Mouse (Mus musculus): ENCODE data around the gene Vamp5. TPM values are rescaled to one million over a fixed set of nuclear protein-coding genes. Genes with fewer than 3 reads are reported as not detected.
A peak's percentile ranks its signal among the peaks of the same experiment; 100 is the strongest.

Vamp5 gene
- total RNA-seq, 2 experiments from 2014 or later, result 3.4 to 4.5 TPM

DNA sequence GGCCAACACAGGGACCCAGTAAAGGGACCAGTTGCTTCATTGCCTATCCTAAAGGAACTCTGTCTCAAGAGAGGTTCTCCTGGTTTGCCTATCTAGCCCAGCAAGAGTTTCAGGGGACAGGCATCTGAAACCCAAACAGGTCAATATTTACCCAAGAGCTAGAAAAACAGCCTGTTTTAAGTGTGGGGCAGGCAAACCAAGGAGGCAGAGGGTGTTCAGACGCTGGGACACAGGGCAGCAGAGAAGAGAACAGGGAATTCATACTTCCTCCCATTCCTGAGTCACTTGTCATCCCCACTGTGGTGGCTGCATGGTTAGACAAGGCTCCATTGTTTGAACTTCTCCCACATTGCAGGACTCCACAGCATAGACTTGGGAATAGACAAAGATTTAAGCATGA is 8.7 kb downstream of the Vamp5 start:
- no peak for DNase-seq (ENCODE audit: extremely low spot score in 1 of 2, low spot score in 2 of 2)
- intact Hi-C loops (cut with DNase I), result no loop called here

DNA sequence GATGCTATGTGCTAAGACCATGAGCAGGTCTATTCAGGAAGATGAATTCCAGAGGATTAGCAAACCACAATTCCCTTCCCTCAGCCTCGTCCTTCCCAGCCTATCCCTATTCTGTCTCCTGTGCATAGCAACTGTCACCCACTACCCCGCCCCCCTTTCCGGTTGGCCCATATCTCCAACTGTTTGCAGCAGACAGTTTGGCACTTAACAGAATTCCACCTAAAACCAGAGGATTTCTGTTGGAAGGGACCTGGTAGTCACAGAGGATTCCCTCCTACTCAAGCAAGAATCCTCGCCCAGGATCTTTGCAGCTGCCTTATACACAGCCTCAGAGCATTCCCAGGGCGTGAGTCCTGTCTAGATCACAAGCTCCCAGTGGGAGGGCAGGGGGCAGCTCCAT is 9.1 kb downstream of the Vamp5 start:
- intact Hi-C loops (cut with DNase I), result no loop called here
- DNase-seq (ENCODE audit: extremely low spot score in 1 of 2, low spot score in 2 of 2), result peak in 1 of 2 experiments; percentile 72

DNA sequence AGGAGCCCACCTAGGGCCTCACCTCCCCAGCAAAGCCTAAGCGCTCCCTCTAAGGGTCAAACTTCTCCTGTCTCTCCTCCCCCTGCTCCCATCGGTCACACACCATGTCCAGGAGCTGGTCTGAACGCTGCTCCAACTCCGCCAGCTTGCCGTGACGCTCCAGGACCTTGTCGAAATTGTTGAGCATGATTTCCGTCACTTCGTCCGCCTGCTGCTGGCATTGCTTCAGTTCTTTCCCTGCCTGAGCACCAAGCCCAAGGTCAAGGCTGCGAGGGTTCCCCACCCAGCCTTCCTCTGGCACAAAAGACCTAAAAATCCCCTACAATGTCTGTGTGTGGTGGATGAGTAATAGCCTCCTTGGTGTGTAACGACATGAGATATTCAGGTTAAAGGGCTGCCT is 10.2 kb downstream of the Vamp5 start:
- no peak for DNase-seq (ENCODE audit: extremely low spot score in 1 of 2, low spot score in 2 of 2)
- intact Hi-C loops (cut with DNase I), result no loop called here

DNA sequence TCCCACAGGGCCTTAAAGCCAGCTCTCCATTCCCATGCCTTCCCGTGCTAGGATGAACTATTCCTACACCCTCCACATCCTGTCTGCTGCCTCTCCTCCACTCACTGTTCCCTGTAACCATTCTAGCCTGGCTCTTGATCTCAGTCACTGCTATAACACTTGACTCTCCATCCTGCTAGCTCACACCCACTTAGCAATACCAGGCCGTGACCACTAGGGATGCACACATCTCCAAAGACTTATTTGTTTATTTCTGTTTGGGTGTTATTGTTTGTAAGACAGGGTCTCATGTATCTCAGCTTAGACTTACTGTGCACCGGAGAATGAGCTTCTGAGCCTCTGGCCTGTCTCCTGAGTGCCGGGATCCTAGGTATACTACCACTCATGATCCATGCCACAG is 10.7 kb downstream of the Vamp5 start:
- intact Hi-C loops (cut with DNase I), result no loop called here
- DNase-seq (ENCODE audit: extremely low spot score in 1 of 2, low spot score in 2 of 2), result no peak

DNA sequence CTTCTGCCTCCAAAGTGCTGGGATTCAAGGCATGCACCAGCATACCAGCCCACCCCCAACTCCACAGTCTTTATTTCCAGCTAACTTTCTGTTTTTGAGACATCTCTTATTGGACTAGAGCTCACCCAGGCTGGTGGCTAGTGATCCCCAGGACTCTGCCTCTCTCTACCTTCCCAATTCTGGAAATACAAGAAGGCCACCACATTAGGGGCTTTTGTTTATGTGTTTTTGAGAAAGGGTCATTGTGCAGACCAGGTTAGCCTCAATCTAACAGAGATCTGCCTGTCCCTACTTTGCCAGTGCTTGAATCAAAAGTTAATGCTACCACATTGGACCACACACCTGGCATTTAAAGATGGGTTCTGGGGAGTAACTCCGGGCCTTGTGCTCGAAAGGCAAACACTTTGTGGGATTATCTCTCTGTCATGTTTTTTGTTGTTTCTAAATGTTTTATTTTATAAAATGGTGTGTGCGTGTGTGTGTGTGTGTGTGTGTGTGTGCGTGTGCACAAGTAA is 12.8 kb downstream of the Vamp5 start:
- no peak for DNase-seq (ENCODE audit: extremely low spot score in 1 of 2, low spot score in 2 of 2)
- intact Hi-C loops (cut with DNase I), result no loop called here

DNA sequence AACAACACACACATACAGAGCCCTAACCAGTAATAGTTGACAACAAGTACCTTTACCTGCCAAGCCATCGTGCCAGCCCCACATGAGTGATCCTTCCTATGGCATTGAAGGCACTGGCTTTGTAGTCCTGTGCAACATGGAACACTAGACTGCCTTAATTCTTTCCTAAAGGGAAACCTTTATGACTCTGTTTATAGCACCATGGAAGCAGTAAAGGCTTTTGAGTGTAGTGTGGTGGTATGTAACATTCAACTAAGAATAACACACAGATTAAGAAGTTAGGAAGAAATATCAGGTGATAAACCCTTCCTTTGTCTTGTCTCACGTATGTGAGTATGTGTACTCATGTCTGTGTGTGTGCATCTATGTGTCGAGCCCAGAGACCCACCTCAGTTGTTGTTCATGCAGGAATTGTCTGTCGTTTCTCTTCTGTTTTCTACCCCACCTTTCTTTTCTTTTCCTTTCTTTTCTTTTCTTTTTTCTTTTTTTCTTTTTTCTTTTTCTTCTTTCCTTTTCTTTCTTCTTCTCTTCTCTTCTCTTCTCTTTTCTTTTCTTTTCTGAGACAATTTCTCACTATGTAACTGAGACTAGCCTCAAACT is 13.3 kb downstream of the Vamp5 start, which contains the start of gene Rnf181:
Rnf181 (minus strand) TSS at position 113 of the 600 bp plus-strand sequence.
- DNase-seq (ENCODE audit: extremely low spot score in 1 of 2, low spot score in 2 of 2), result no peak
- intact Hi-C loops (cut with DNase I), result no loop called here

DNA sequence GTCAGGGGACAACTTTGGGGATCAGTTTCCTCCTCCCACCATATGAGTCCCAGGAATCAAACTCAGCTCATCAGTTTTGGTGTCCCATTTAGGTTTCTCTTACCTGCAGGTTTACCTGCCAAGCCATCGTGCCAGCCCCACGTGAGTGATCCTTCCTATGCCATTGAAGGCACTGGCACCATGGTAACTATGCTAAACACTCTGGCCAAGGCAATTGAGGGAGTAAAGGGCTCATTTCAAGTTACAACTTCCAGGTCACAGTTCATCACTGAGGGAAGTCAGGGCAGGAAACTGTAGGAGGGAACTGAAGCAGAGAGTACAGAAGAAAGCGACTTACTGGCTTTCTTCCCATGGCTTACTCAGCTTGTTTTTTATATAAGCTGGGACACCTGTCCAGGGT is 14.0 kb downstream of the Vamp5 start:
- intact Hi-C loops (cut with DNase I), result no loop called here
- no peak for DNase-seq (ENCODE audit: extremely low spot score in 1 of 2, low spot score in 2 of 2)

DNA sequence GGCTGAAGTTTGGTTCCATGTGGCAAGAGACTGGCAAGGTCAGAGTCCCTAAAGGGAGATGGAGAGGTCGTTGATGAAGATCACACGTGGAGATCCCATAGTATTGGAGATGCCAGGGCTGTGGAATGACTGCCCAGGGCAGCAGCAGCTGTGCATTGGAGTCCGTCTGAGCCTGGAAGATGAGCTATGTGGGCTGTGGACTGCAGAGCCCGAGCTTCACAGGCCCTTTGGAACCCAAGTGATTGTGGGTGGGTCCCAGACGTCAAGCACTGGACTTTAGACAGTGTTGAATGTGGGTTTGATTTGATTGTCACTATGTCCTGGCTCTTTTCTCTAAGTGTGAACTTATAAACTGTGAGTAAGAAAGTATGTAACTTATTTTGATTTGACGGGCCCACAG is 15.3 kb downstream of the Vamp5 start:
- intact Hi-C loops (cut with DNase I), result loop anchor here (5.0 kb wide), 1 partner anchor 42 kb away; no protein-coding TSS in a partner anchor

DNA sequence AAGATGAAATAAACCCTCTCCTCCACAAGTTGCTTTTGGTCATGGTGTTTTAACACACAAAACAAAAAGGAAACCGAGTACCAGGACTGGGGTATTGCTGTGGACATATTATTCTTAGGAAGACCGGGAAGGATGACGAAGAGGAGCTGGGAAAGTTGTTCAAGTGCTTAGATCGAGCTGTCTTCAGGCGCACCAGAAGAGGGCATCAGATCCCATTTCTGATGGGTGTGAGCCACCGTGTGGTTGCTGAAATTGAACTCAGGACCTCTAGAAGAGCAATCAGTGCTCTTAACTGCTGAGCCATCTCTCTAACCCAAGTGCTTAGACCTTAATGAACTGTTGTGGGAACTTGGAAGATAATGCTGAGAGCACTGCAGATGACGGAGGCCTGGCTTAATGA is 16.3 kb downstream of the Vamp5 start:
- DNase-seq (ENCODE audit: extremely low spot score in 1 of 2, low spot score in 2 of 2), result no peak
- intact Hi-C loops (cut with DNase I), result loop anchor here (5.0 kb wide), 1 partner anchor 43 kb away; no protein-coding TSS in a partner anchor

More for the DNA sequence above, 15.3 kb downstream of the Vamp5 start:
- no peak for DNase-seq (ENCODE audit: extremely low spot score in 1 of 2, low spot score in 2 of 2)

DNA sequence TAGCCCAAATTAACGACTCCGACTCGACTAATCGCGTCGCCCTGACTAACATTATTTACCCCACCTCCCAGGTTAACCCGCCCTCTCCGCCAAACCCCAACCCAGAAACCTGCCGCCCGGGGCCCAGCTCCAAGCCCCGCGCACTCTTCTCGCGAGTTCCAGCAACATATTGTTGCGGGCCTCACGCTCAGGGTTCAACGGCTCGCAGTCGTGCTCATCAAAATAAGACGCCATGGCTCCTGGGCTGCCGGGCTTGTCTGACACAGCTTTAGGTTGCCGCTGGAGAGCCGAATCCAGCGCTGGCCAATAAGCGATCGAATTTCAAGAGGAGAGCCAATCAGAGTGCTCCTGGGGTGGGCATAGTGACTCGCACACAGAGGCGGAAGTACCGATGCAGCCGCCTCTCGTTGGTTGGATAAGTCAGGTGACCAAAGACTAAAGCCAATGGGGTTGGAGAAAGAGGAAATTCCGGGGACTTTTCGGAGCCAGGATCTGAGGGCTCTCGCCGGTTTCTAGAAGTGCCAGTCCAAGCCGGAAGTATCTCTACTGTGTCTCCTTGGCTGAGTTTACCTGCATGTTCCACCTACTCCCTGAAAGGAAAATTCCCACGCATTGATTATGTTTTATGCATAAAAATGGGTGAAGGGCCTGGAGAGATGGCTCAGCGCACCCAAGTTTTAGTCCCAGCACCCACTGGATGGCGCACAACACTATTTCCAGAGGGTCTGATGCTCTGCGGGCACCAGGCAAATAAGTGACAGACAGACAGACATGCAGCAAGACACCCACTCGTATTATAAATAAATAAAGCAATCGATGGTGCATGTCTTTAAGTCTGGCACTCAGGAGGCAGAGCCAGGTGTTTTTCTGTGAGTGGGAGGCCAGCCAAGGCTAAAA is 17.9 kb downstream of the Vamp5 start:
- intact Hi-C loops (cut with DNase I), result loop anchor here (5.0 kb wide), 1 partner anchor 45 kb away; no protein-coding TSS in a partner anchor

DNA sequence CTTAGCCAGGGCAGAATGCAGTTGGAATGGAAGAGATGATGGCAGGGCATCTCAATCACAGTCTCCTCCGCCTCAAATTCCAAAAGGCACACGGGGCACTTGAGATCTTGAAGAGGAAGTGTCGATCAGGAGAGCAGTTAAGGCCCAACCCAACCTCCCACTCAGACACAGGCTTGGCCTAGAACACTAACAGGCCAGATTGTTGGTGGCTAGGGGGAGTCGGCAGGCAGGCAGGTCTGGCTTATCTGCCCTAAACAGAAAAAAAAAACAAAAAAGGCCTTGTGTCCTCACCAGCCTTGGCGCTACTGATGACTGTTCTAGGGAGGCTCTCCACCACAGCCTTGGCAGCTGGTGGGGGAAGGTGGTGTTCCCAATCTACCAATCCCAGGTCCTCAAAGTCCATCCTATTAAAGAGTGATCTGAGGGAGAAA is 19.1 kb downstream of the Vamp5 start:
- DNase-seq (ENCODE audit: extremely low spot score in 1 of 2, low spot score in 2 of 2), result peak in 1 of 2 experiments; percentile 17
- intact Hi-C loops (cut with DNase I), result loop anchor here (5.0 kb wide), 1 partner anchor 46 kb away; no protein-coding TSS in a partner anchor

More for the DNA sequence above, 17.9 kb downstream of the Vamp5 start:
- DNase-seq (ENCODE audit: extremely low spot score in 1 of 2, low spot score in 2 of 2), result peak; percentile 94 to 97

DNA sequence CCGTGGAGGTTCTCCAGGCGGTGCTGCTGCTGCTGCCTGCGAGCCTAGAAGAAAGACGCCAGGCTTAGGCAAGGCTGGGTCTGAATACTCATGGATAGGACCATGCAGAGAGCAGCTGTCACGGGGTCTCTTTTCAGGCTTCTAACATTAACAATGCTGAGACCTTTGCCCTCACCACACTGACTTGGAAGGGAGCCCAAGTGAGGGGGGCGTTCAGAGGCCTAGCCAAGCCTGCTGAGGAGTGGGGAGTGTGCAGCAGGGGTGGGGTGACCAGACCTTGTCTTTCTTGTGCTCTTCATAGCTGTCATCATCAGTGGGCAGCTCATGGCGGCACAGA is 19.7 kb downstream of the Vamp5 start:
- DNase-seq (ENCODE audit: extremely low spot score in 1 of 2, low spot score in 2 of 2), result peak in 1 of 2 experiments; percentile 48
- intact Hi-C loops (cut with DNase I), result loop anchor here (5.0 kb wide), 1 partner anchor 47 kb away; no protein-coding TSS in a partner anchor

DNA sequence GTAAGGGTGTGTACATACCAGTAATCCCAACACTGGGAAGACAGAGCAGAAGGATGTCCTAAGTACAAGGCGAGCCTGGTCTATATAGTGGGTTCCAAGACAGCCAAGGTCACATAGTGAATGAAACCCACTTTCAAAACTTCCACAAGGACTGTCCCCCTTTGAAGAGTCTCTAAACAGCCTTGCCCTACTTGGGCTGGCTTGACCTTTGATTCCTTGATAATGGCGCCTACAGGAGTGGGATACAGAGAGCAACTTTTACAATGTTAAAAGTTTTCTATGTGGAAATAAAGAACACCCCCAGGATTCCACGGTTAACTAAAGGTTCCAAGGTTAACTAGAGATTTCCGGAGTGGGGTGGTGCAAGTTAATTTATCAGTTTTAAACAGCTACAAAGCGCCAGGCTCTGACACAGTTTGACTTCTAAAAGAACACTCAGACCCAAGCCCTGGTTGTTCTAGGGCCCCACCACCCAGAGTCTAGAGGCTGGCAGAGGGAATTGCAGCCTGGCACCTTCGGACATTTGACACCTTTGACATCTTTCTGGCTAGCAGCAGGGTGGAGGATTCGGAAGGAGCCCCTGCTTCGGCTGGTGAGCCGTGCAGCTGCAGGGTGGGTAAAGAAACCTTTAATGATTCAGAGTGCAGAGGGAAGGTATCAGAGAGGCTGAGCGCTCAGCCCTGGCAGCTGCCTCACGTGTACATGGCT is 20.2 kb downstream of the Vamp5 start:
- intact Hi-C loops (cut with DNase I), result loop anchor here (5.0 kb wide), 1 partner anchor 47 kb away; no protein-coding TSS in a partner anchor
- DNase-seq (ENCODE audit: extremely low spot score in 1 of 2, low spot score in 2 of 2), result no peak

DNA sequence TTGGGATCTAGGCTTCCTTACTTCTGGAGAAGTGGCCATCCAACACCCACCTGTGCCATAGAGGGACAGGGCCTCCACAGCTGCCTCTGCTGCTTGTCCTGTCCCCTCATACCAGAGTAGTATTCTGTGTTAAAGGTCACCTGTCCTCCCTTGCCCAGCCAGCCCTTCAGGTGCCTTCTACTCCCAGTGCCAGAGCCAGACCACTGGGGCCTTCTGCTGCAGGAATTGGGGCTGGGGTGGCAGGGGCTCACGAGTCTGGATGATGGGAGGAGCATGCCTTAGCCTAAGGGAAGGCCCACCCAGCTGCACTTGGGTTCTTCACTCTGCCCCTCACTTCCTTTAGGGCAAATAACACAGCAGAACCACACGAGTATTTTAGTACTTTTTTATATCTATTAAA is 20.9 kb downstream of the Vamp5 start:
- no peak for DNase-seq (ENCODE audit: extremely low spot score in 1 of 2, low spot score in 2 of 2)
- intact Hi-C loops (cut with DNase I), result no loop called here

DNA sequence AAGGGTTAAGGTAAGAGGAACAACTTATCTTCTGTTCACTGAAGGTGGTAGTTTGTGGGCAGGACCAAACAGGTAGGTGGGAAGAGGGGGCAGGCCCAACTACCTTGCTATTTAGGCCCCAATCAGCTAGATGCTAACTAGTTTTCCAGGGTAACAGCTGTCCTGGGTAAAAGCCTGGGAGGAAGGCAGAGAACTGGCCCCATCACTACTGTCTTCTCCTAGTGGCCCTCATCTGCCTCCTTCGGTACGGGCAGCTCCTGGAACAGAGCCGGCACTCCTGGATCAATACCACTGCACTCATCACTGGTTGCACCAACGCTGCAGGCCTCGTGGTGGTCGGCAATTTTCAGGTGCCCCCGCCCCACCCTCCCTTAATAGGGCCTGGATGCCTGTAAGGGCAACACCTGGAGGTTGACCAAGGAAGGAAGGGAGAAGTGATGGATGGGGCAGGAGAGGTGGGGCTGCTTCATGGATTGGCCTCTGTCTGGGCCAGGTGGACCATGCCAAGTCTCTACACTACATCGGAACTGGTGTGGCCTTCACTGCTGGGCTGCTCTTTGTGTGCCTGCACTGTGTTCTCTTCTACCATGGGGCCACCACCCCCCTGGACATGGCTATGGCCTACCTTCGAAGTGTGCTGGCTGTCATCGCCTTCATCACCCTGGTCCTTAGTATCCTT is 22.0 kb downstream of the Vamp5 start:
- intact Hi-C loops (cut with DNase I), result no loop called here
- DNase-seq (ENCODE audit: extremely low spot score in 1 of 2, low spot score in 2 of 2), result no peak

DNA sequence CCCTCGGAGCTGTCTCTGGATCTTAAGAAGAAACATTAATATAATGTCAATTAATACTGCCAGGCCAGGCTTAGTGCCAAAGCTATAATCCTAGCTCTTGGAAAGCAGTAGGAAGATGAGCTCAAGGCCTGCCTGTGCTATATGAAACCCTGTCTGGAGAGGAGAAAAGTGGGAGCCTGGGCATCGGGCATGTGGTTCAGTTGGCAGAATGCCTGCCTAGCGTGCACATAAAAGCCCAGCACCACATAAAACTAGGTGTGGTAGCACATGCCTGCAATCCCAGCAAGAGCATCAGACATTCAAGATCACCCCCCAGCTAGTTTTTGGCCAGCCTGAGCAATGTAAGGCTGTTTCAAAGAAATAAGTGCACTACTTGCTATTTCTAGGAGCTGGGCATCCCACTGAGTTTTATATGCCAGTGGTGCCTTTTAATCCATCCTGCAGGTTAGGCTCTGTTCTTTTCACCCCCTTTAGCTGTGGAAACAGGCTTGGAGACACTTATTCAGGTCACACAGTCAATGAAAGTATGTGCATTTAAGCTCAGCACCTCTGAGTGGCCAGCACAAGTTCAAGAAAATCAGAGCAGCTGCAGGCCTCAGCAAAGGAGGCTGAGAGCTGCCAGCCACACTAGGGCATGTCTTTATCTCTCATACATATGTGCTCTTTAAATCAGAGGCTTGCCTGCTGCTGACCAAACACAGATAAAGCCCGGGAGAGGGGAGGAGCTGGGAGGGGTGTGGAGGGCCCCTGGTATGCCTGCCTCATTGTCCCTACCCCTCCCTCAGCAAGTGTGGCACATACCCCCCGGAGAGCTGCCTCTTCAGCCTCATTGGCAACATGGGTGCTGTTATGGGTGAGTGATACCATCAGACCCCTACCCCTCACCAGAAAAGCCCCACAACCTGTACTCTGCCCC is 22.8 kb downstream of the Vamp5 start:
- DNase-seq (ENCODE audit: extremely low spot score in 1 of 2, low spot score in 2 of 2), result no peak

DNA sequence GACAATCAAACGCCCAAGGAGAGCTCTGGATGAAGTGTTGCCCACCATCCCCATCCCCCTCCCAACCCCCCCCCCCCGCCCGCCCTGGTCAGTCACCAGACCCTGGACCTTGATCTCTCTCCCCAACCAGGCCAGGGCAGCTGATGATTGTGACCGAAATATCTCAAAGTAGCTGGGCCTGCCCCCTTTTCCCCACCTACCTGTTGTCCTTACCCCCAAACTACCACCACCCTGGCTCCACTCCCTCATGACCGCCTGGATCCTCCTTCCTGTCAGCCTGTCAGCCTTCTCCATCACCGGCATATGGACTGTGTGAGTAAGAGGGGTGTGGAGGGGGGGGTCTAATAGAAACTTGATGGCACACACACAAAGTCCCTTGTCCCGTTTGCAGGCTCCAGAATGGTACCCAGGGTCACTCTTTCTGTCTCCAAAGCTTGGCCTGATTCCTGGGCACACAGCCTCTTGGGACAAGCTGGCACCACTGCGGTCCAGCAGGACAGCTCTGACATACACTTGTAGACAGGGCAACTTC is 24.2 kb downstream of the Vamp5 start:
- no peak for DNase-seq (ENCODE audit: extremely low spot score in 1 of 2, low spot score in 2 of 2)
- intact Hi-C loops (cut with DNase I), result no loop called here

More for the DNA sequence above, 22.8 kb downstream of the Vamp5 start:
- intact Hi-C loops (cut with DNase I), result no loop called here
